20 mouse cellular contexts compared by ENCODE assay signal in the genomic region with DNA sequence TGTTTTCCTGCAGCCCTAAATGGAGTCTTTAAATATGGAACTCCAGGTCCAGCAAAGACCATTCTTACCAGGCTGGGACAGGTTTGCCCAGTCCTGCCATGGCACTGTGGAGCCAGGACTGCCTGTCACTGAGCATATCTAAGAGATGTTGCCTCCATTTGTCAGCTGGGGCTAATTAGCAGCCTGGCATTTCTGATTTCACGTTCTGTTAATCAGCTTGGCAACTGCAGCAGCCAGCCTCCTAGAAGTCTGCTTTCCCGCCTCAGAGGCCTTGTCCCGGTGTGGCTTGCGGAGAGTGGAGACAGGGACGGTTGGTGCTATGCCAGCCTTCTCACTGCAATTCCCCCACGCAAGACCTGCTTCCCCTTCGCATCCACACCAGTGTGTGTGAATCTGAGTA.
DNase-seq lines count a peak whose midpoint lies in the region; ATAC-seq and TF ChIP-seq lines count a peak whose summit lies in the region.
"Had no signal": no experiment of that assay in that cellular context is flagged by ENCODE, and none has a peak within 500 bp of the region (broad histone marks: within the 10 kb centered on the region; RNA-seq: fewer than 3 reads in every experiment).

No protein-coding gene starts in this region.

- no peak overlapping the region for H3K4me2 ChIP-seq in forebrain, embryonic 13.5 days
- no peak overlapping the region for H3K4me2 ChIP-seq in forebrain, embryonic 11.5 days (ENCODE audit: low read depth, low read length, severe bottlenecking)
- no peak overlapping the region for H3K4me2 ChIP-seq in forebrain, postnatal 0 days (ENCODE audit: low read depth)
- H3K4me2 ChIP-seq: intestine, embryonic 15.5 days; kidney, embryonic 15.5 days; liver, embryonic 12.5 days; lung, embryonic 15.5 days had no signal

- peak overlapping the region; percentile 6; the same call in 1 of the 2 replicates for H3K27ac ChIP-seq in forebrain, embryonic 13.5 days
- no peak overlapping the region for H3K27ac ChIP-seq in forebrain, embryonic 11.5 days (ENCODE audit: low read depth, low read length)
- H3K27ac ChIP-seq in forebrain, postnatal 0 days (ENCODE audit: low read depth, low read length): no peak overlapping the region
- H3K27ac ChIP-seq: intestine, embryonic 15.5 days; kidney, embryonic 15.5 days; liver, embryonic 12.5 days; lung, embryonic 15.5 days; macrophage had no signal

- no peak overlapping the region for H3K9ac ChIP-seq in forebrain, embryonic 13.5 days
- H3K9ac ChIP-seq in forebrain, embryonic 11.5 days (ENCODE audit: low read length): no peak overlapping the region
- no peak overlapping the region for H3K9ac ChIP-seq in forebrain, postnatal 0 days
- H3K9ac ChIP-seq: intestine, embryonic 15.5 days; kidney, embryonic 15.5 days; liver, embryonic 12.5 days; lung, embryonic 15.5 days had no signal

- TF ChIP-seq CTCF in forebrain, postnatal 0 days (IDR thresholded peaks at IDR 0.05; ENCODE audit: low read depth): no peak

- H3K4me3 ChIP-seq in forebrain, embryonic 13.5 days: no peak overlapping the region
- H3K4me3 ChIP-seq in forebrain, embryonic 11.5 days (ENCODE audit: low read depth, low read length): no peak overlapping the region
- H3K4me3 ChIP-seq in forebrain, postnatal 0 days (ENCODE audit: low read depth, low read length): no peak overlapping the region
- H3K4me3 ChIP-seq: erythroblast, embryonic 14.5 days; intestine, embryonic 15.5 days; kidney, embryonic 15.5 days; liver, embryonic 12.5 days; lung, embryonic 15.5 days had no signal

- H3K27me3 ChIP-seq in forebrain, embryonic 13.5 days: no peaks in the 10 kb centered on the region
- H3K27me3 ChIP-seq in forebrain, embryonic 11.5 days (ENCODE audit: control insufficient read depth, insufficient read depth, low read length): no peaks in the 10 kb centered on the region
- H3K27me3 ChIP-seq in forebrain, postnatal 0 days (ENCODE audit: insufficient read depth, low read length): no peaks in the 10 kb centered on the region
- H3K27me3 ChIP-seq: intestine, embryonic 15.5 days; kidney, embryonic 15.5 days; liver, embryonic 12.5 days; lung, embryonic 15.5 days had no signal

- H3K9me3 ChIP-seq in forebrain, embryonic 13.5 days (replicated peaks): no peaks in the 10 kb centered on the region
- H3K9me3 ChIP-seq in forebrain, embryonic 11.5 days (ENCODE audit: control insufficient read depth, low read length): no peaks in the 10 kb centered on the region
- H3K9me3 ChIP-seq in forebrain, postnatal 0 days (ENCODE audit: low read length): no peaks in the 10 kb centered on the region
- H3K9me3 ChIP-seq: intestine, embryonic 15.5 days; kidney, embryonic 15.5 days; liver, embryonic 12.5 days; lung, embryonic 15.5 days had no signal

- peaks cover 9% of the 10 kb centered on the region for H3K4me1 ChIP-seq in forebrain, embryonic 13.5 days
- no peaks in the 10 kb centered on the region for H3K4me1 ChIP-seq in forebrain, embryonic 11.5 days (replicated peaks; ENCODE audit: control insufficient read depth, insufficient read depth, low read length)
- H3K4me1 ChIP-seq in forebrain, postnatal 0 days (ENCODE audit: insufficient read depth): 0 out of 2 replicates have a peak, but pooled peaks cover 3% of the 10 kb centered on the region
- H3K4me1 ChIP-seq: intestine, embryonic 15.5 days; kidney, embryonic 15.5 days; lung, embryonic 15.5 days had no signal

- ATAC-seq in forebrain, embryonic 13.5 days: peak; percentile 59; the same call in 1 of the 2 replicates
- ATAC-seq in forebrain, embryonic 11.5 days (replicated peaks; ENCODE audit: low FRiP score): no peak
- peak; percentile 59; the same call in 1 of the 2 replicates for ATAC-seq in forebrain, postnatal 0 days
- ATAC-seq: CD4-positive, CD25-positive, alpha-beta regulatory T cell, adult 4 months; intestine, embryonic 15.5 days; liver, embryonic 12.5 days had no signal

- intact Hi-C loops in left cerebral cortex, postnatal 4 days (cut with DNase I): no loop called here

- DNase-seq in forebrain, embryonic 11.5 days (ENCODE audit: low spot score): no peak
- peak; percentile 57 for DNase-seq in left cerebral cortex, postnatal 4 days
- DNase-seq in left cerebral cortex, adult 8-10 months (ENCODE audit: low spot score in 2 of 2): no peak
- DNase-seq in cerebellum, adult 8-10 months: peak; percentile 23
- DNase-seq in forebrain, postnatal 0 days: peak; percentile 41
- DNase-seq in frontal cortex, postnatal 25 days (ENCODE audit: low spot score in 2 of 2): no peak
- no peak for DNase-seq in adrenal gland, adult 18-20 months (ENCODE audit: low spot score in 2 of 2)
- DNase-seq: adrenal gland, adult 2 months; heart, postnatal 4 days; midbrain, embryonic 14.5 days; right cerebral cortex, postnatal 14 days had no signal

- peaks cover 41% of the 10 kb centered on the region for H3K36me3 ChIP-seq in forebrain, embryonic 13.5 days (ENCODE audit: poor library complexity, severe bottlenecking)
- H3K36me3 ChIP-seq in forebrain, embryonic 11.5 days (ENCODE audit: control insufficient read depth, insufficient read depth, low read length): no peaks in the 10 kb centered on the region; the same call in 1 of the 2 replicates
- H3K36me3 ChIP-seq in forebrain, postnatal 0 days (ENCODE audit: insufficient read depth): peaks cover 4% of the 10 kb centered on the region; the same call in 1 of the 2 replicates
- H3K36me3 ChIP-seq: G1E had no signal

- 61% methylated on average over 7 of the region's 7 CpGs for WGBS in forebrain, embryonic 13.5 days
- WGBS in forebrain, embryonic 11.5 days: 86% methylated on average over 7 of the region's 7 CpGs
- 39% methylated on average over 7 of the region's 7 CpGs for WGBS in forebrain, postnatal 0 days

Comparison
In these comparisons a context has a peak if more than half of its experiments do, and no peak if none do; other contexts are left out.
1. DNase-seq: peak in left cerebral cortex, postnatal 4 days (single experiment), cerebellum, adult 8-10 months (single experiment) and forebrain, postnatal 0 days (single experiment); none in forebrain, embryonic 11.5 days (single experiment), left cerebral cortex, adult 8-10 months (0 of 2), frontal cortex, postnatal 25 days (0 of 2) and adrenal gland, adult 18-20 months (0 of 2).